Mouse (Mus musculus): ENCODE measurements around the gene Rnf215.
"Not testable (repeated sequence)": the region's sequence is repeated elsewhere in the genome, so short reads cannot be mapped to it uniquely, and the experiment has no call there.

- TF ChIP-seq CTCF (conservative IDR thresholded peaks at IDR 0.05 in 1 of 2, IDR thresholded peaks at IDR 0.05 in 1 of 2; ENCODE audit: low read depth in 2 of 2, low read length in 2 of 2); ZC3H11A (IDR thresholded peaks at IDR 0.05; ENCODE audit: low read depth, low read length); JUND (conservative IDR thresholded peaks at IDR 0.05; ENCODE audit: low read depth, low read length); POLR2A (IDR thresholded peaks at IDR 0.05; ENCODE audit: low read depth, low read length); ZNF384 (IDR thresholded peaks at IDR 0.05; ENCODE audit: low read depth, low read length); MAX (IDR thresholded peaks at IDR 0.05; ENCODE audit: low read length); CHD2 (IDR thresholded peaks at IDR 0.05; ENCODE audit: low read length); USF1 (IDR thresholded peaks at IDR 0.05; ENCODE audit: low read depth, low read length); EP300 (IDR thresholded peaks at IDR 0.05; ENCODE audit: low read length); ZKSCAN1 (IDR thresholded peaks at IDR 0.05; ENCODE audit: borderline replicate concordance, low read depth, low read length); BHLHE40 (IDR thresholded peaks at IDR 0.05; ENCODE audit: low read depth, low read length); ETS1 (conservative IDR thresholded peaks at IDR 0.05; ENCODE audit: low read depth, low read length); RAD21 (IDR thresholded peaks at IDR 0.05; ENCODE audit: low read depth, low read length); NELFE (IDR thresholded peaks at IDR 0.05; ENCODE audit: low read depth, low read length): not testable (repeated sequence)
Measured at GRCm38 (mm10) chr11:4114541-4114940, 20.5 kb upstream of the Rnf215 start.
